Mouse (Mus musculus) olfactory bulb, adult 2 months (tissue): ENCODE results near the gene Nptx1.

ENCODE experiments used
- CTCF ChIP-seq: fragments of 200-500 bp; IDR thresholded peaks from 2 replicates; pipeline ENCODE4 v1.5.1; 2012; ENCODE audit warnings: low read depth, mild to moderate bottlenecking, low read length, moderate library complexity; ENCODE audit not compliant: insufficient read depth
- POLR2A ChIP-seq: fragments of 200-500 bp; IDR thresholded peaks from 2 replicates; pipeline ENCODE4 v1.6.1; 2012; ENCODE audit warnings: mild to moderate bottlenecking, low read depth, low read length, moderate library complexity; ENCODE audit not compliant: insufficient read depth

GRCm38 (mm10) chr11:119499297-119499696 lies 48.3 kb downstream of the Nptx1 start:
- no peak for TF ChIP-seq CTCF
- TF ChIP-seq POLR2A, result no peak
